ENCODE assay signal across 16 mouse cellular contexts in the genomic region with DNA sequence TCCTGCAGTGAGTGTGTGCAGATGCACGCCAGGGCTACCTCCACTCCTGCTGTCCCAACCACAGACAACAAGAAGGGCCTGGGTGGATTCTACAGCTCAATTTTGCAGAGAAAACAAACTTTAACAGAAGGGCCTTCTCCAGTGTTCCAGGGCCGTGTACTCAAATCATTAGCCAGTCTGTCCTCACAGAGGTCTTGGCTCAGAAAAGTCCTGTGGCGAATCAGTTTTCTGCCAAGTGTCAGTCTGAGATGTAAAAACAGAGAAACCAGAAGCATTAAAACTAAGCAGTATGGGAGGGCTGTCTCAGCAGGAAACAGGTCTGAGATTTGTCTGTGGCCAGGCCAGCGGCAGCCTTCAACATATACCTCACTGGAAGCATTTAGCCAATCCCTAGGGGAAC. TPM values are rescaled to one million over a fixed set of nuclear protein-coding genes. Genes with fewer than 3 reads are reported as not detected.
DNase-seq lines count a peak whose midpoint lies in the region; ATAC-seq lines count a peak whose summit lies in the region.
"Had no signal": no experiment of that assay in that cellular context is flagged by ENCODE, and none has a peak within 500 bp of the region (broad histone marks: within the 10 kb centered on the region; RNA-seq: fewer than 3 reads in every experiment).

No protein-coding gene starts in this region.

- H3K9ac ChIP-seq in heart, embryonic 12.5 days, result 0 out of 2 replicates have a peak overlapping the region, but pooled peaks have one; percentile 16
- H3K9ac ChIP-seq in hindbrain, embryonic 13.5 days, result peak overlapping the region; percentile 31; the same call in 1 of the 2 replicates
- H3K9ac ChIP-seq: liver, embryonic 15.5 days had no signal

- H3K36me3 ChIP-seq in heart, embryonic 12.5 days, result no peaks in the 10 kb centered on the region
- H3K36me3 ChIP-seq in hindbrain, embryonic 13.5 days, result no peaks in the 10 kb centered on the region
- H3K36me3 ChIP-seq: liver, embryonic 15.5 days had no signal

- no peak overlapping the region for H3K4me3 ChIP-seq in heart, embryonic 12.5 days
- H3K4me3 ChIP-seq in hindbrain, embryonic 13.5 days, result no peak overlapping the region
- H3K4me3 ChIP-seq: liver, embryonic 15.5 days had no signal

- peak overlapping the region; percentile 49; the same call in 1 of the 2 replicates for H3K27ac ChIP-seq in heart, embryonic 12.5 days (ENCODE audit: poor library complexity, severe bottlenecking)
- H3K27ac ChIP-seq in hindbrain, embryonic 13.5 days, result peak overlapping the region; percentile 18
- H3K27ac ChIP-seq: kidney, postnatal 0 days; liver, embryonic 15.5 days had no signal

- no peak for DNase-seq in heart, postnatal 4 days
- DNase-seq in right cerebral cortex, postnatal 10 days (ENCODE audit: low spot score in 2 of 2), result peak; percentile 37 to 49
- DNase-seq in right cerebral cortex, adult 2 months (ENCODE audit: low spot score in 2 of 2), result no peak
- DNase-seq in spleen, adult 12 weeks (ENCODE audit: low spot score), result no peak
- DNase-seq in T-cell, adult 2 months (ENCODE audit: low spot score), result no peak
- DNase-seq in embryo, embryonic 9.5 days (ENCODE audit: extremely low spot score), result no peak
- DNase-seq: adrenal gland, postnatal 25 days; spleen, adult 18-20 months had no signal

- no peaks in the 10 kb centered on the region for H3K9me3 ChIP-seq in heart, embryonic 12.5 days (replicated peaks)
- H3K9me3 ChIP-seq in hindbrain, embryonic 13.5 days, result no peaks in the 10 kb centered on the region
- H3K9me3 ChIP-seq: liver, embryonic 15.5 days had no signal

- no peak for ATAC-seq in heart, embryonic 12.5 days (ENCODE audit: insufficient number of reproducible peaks, low FRiP score)
- no peak for ATAC-seq in hindbrain, embryonic 13.5 days (ENCODE audit: low FRiP score)

- no peaks in the 10 kb centered on the region for H3K27me3 ChIP-seq in heart, embryonic 12.5 days (replicated peaks)
- H3K27me3 ChIP-seq in hindbrain, embryonic 13.5 days, result no peaks in the 10 kb centered on the region

- 47% methylated on average over 4 of the region's 4 CpGs for WGBS in heart, embryonic 12.5 days
- 36% methylated on average over 4 of the region's 4 CpGs for WGBS in hindbrain, embryonic 13.5 days

- H3K4me1 ChIP-seq in heart, embryonic 12.5 days (replicated peaks), result peaks cover 29% of the 10 kb centered on the region
- peaks cover 5% of the 10 kb centered on the region; the same call in 1 of the 2 replicates for H3K4me1 ChIP-seq in hindbrain, embryonic 13.5 days (replicated peaks)
- H3K4me1 ChIP-seq: liver, embryonic 15.5 days had no signal

- no peak overlapping the region for H3K4me2 ChIP-seq in heart, embryonic 12.5 days
- H3K4me2 ChIP-seq in hindbrain, embryonic 13.5 days, result no peak overlapping the region
- H3K4me2 ChIP-seq: liver, embryonic 15.5 days had no signal

RNA-seq across cellular contexts. Expression of gene Fgfrl1, which starts 25.9 kb away (rescaled TPM):
- 39.1 and 40.1 TPM in 2 replicates for polyA plus RNA-seq in heart, embryonic 12.5 days (2016; fragmentation: Nextera tagmentation; extraction: Ambion mirVana)
- 10 to 100 TPM; 24.7 to 27.0 TPM for total RNA-seq in heart, postnatal 4 days (2021)
- polyA plus RNA-seq in hindbrain, embryonic 13.5 days (2015; fragmentation: Nextera tagmentation; extraction: Ambion mirVana), result 4.7 and 5.8 TPM in 2 replicates

RNA-seq across cellular contexts. Expression of gene Slc26a1, which starts 42.7 kb away (rescaled TPM):
- 0.54 and 1.0 TPM in 2 replicates for polyA plus RNA-seq in heart, embryonic 12.5 days (2016; fragmentation: Nextera tagmentation; extraction: Ambion mirVana)
- total RNA-seq in heart, postnatal 4 days (2021), result under 1 TPM in 1 of 2 experiments, not detected in 1; 0.23 TPM
- 2.0 and 2.7 TPM in 2 replicates for polyA plus RNA-seq in hindbrain, embryonic 13.5 days (2015; fragmentation: Nextera tagmentation; extraction: Ambion mirVana)

RNA-seq across cellular contexts. Expression of gene Dgkq, which starts 48.6 kb away (rescaled TPM):
- 8.4 and 9.4 TPM in 2 replicates for polyA plus RNA-seq in heart, embryonic 12.5 days (2016; fragmentation: Nextera tagmentation; extraction: Ambion mirVana)
- 10 to 100 TPM; 11.8 to 16.2 TPM for total RNA-seq in heart, postnatal 4 days (2021)
- 23.8 and 27.2 TPM in 2 replicates for polyA plus RNA-seq in hindbrain, embryonic 13.5 days (2015; fragmentation: Nextera tagmentation; extraction: Ambion mirVana)

RNA-seq across cellular contexts. Expression of gene Rnf212, which starts 56.7 kb away (rescaled TPM):
- polyA plus RNA-seq in heart, embryonic 12.5 days (2016; fragmentation: Nextera tagmentation; extraction: Ambion mirVana), result 0.65 and 1.2 TPM in 2 replicates
- total RNA-seq in heart, postnatal 4 days (2021), result not detected
- polyA plus RNA-seq in hindbrain, embryonic 13.5 days (2015; fragmentation: Nextera tagmentation; extraction: Ambion mirVana), result not detected in 2 replicates
- total RNA-seq: adrenal gland, postnatal 25 days; CH12.LX; hematopoietic stem cell, adult 5-6 weeks; left cerebral cortex, adult 18-20 months had no signal
- polyA plus RNA-seq: gonadal fat pad, adult 2 months; kidney, postnatal 0 days had no signal

RNA-seq across cellular contexts. Expression of gene Idua, which starts 57.9 kb away (rescaled TPM):
- polyA plus RNA-seq in heart, embryonic 12.5 days (2016; fragmentation: Nextera tagmentation; extraction: Ambion mirVana), result 16.5 and 17.8 TPM in 2 replicates
- 10 to 100 TPM; 12.9 to 15.3 TPM for total RNA-seq in heart, postnatal 4 days (2021)
- 9.8 and 12.3 TPM in 2 replicates for polyA plus RNA-seq in hindbrain, embryonic 13.5 days (2015; fragmentation: Nextera tagmentation; extraction: Ambion mirVana)

Comparison
In these comparisons a context has a peak if more than half of its experiments do, and no peak if none do; other contexts are left out.
1. DNase-seq: peak in right cerebral cortex, postnatal 10 days (2 of 2); none in heart, postnatal 4 days (single experiment), right cerebral cortex, adult 2 months (0 of 2), spleen, adult 12 weeks (single experiment), T-cell, adult 2 months (single experiment) and embryo, embryonic 9.5 days (single experiment).